Mouse (Mus musculus) testis, adult 10 weeks (tissue): Measurements from ENCODE around the gene Gm9045. TPM values are rescaled to one million over a fixed set of nuclear protein-coding genes. Genes with fewer than 3 reads are reported as not detected.

Experiments used
- polyA plus RNA-seq: library from polyadenylated mRNA; stranded (reverse); fragments of 350-450 nt; fragmentation: Illumina TruSeq; extraction: RNeasy Lipid Tissue Mini Kit (QIAGEN cat#74804); gene quantifications from one replicate; pipeline ENCODE4 v1.2.3, GENCODE M21; 2014; ENCODE audit warnings: low read depth, low replicate concordance

Gene Gm9045
- polyA plus RNA-seq, result not detected

GRCm38 (mm10) chr10:118337731-118338130 lies at the start of gene Gm9045:
Gene Gm9045, minus strand, starts transcription at chr10:118337831.

DNA sequence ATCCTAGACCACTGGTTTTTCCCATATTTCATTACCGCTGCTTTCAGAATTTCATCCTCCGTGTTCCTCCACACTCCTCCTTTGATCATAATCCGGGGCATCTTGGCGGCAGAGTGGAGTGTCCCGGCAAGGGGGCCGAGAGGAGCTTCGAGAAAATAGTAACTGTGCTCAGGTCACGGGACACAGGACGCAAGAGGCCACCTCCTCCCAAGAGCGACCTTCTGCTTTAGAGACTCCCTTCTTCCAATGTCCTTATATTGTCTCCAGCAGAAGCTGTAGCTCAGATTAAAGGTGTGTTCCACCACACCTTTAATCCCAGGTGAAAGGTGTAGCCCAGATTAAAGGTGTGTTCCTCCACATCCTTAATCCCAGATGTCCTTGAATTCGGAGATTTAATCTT lies 16.4 kb upstream of the Gm9045 start, which contains the start of gene Gm9049:
Gene Gm9049, minus strand, starts transcription at position 101 of the 400 bp plus-strand sequence.

GRCm38 (mm10) chr10:118348579-118348978 lies 10.9 kb upstream of the Gm9045 start, which contains the start of gene Gm9048:
Gene Gm9048, minus strand, starts transcription at chr10:118348679.

DNA sequence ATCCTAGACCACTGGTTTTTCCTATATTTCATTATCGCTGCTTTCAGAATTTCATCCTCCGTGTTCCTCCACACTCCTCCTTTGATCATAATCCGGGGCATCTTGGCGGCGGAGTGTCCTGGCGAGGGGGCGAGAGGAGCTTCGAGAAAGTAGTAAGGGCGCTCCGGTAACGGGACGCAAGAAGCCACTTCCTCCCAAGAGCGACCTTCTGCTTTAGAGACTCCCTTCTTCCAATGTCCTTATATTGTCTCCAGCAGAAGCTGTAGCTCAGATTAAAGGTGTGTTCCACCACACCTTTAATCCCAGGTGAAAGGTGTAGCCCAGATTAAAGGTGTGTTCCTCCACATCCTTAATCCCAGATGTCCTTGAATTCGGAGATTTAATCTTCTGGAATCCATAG lies 5.5 kb upstream of the Gm9045 start, which contains the start of gene Gm9046:
Gene Gm9046, minus strand, starts transcription at position 101 of the 400 bp plus-strand sequence.

GRCm38 (mm10) chr10:118332308-118332707 lies 5.3 kb downstream of the Gm9045 start, which contains the start of gene Gm9044:
Gene Gm9044, minus strand, starts transcription at chr10:118332408.

GRCm38 (mm10) chr10:118326869-118327268 lies 10.8 kb downstream of the Gm9045 start, which contains the start of gene Gm9040:
Gene Gm9040, minus strand, starts transcription at chr10:118326969.

DNA sequence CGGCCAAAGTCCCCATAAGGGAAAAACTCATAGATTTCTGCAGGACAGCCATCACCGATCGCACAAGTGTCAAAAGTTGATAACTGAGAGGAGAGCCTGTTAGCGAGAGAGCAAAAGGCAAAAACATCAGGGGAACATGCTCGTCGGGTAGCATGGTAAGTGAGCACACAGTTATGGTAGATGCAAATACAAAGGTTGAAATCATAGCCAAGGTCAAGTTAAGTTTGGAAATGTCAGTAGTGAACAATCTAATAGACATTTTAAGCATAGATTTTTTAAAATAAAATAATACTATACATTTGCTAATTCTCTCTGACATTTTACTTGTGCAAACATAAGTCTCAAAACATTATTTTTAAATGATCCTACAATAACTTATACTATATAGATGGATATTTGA lies 42.7 kb downstream of the Gm9045 start, which contains the start of gene Iltifb:
Gene Iltifb, minus strand, starts transcription at position 101 of the 400 bp plus-strand sequence.

Other genes with a start within 250 kb of the Gm9045 start
- gene Mdm1, start 196.0 kb downstream of the Gm9045 start, polyA plus RNA-seq, result 69.2 TPM
- gene Il22, start 132.9 kb downstream of the Gm9045 start, polyA plus RNA-seq, result not detected
- gene Gm32717, start 97.1 kb downstream of the Gm9045 start, polyA plus RNA-seq, result not detected
- not detected for gene Gm32802, start 79.1 kb downstream of the Gm9045 start, polyA plus RNA-seq
- gene Iltifb, start 42.8 kb downstream of the Gm9045 start, polyA plus RNA-seq, result not detected
- not detected for gene Gm9040, start 10.9 kb downstream of the Gm9045 start, polyA plus RNA-seq
- not detected for gene Gm9044, start 5.4 kb downstream of the Gm9045 start, polyA plus RNA-seq
- gene Gm9046, start 5.4 kb upstream of the Gm9045 start, polyA plus RNA-seq, result not detected
- not detected for gene Gm9048, start 10.8 kb upstream of the Gm9045 start, polyA plus RNA-seq
- not detected for gene Gm9049, start 16.3 kb upstream of the Gm9045 start, polyA plus RNA-seq
- not detected for gene Ifng, start 103.2 kb upstream of the Gm9045 start, polyA plus RNA-seq